Mouse (Mus musculus): ENCODE data around the gene Tmem50a.
A peak's percentile ranks its signal among the peaks of the same experiment; 100 is the strongest.
"Not testable (repeated sequence)": the region's sequence is repeated elsewhere in the genome, so short reads cannot be mapped to it uniquely, and the experiment has no call there.

Gene Tmem50a

GRCm38 (mm10) chr4:134923258-134924018 lies 8.6 kb upstream of the Tmem50a start, which contains the start of gene Rsrp1:
TSS of gene Rsrp1 (plus strand) at chr4:134923592.
- peak; percentile 99 for DNase-seq (ENCODE audit: low spot score in 2 of 2)

- DNase-seq (ENCODE audit: low spot score in 2 of 2): peak; percentile 81 to 82
Observed at GRCm38 (mm10) chr4:134922925-134923244, 8.1 kb upstream of the Tmem50a start.

DNA sequence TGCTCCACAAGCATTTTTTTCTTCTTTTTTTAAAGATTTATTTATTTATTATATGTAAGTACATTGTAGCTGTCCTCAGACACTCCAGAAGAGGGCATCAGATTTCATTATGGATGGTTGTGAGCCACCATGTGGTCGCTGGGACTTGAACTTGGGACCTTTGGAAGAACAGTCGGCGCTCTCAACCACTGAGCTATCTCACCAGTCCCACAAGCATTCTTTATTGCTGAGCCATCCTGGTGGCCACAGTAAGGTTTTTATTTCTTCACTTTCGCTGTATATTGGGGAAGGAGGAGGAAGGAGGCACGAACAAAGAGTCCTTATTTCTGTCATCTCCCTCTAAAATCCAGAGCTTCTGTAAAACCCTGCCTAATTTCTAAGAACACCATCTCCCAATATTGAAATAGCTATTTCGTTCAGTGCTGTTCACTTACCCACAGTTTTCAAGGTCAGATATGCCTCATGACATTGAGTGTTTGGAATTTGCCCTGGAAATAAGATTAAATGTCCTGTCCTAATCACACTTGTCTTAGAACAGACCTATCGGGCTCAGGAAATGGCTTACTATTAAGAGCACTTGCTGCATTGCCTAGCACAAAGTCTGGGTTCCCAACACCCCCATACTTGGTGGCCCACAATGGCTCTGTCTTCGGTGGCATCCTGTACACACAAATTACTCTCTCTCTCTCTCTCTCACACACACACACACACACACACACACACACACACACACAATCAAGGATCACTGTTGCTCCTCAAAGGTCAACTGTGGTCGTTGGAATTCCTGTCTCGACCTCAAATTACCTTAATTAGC lies 7.5 kb upstream of the Tmem50a start:
- DNase-seq (ENCODE audit: low spot score in 2 of 2): no peak

DNA sequence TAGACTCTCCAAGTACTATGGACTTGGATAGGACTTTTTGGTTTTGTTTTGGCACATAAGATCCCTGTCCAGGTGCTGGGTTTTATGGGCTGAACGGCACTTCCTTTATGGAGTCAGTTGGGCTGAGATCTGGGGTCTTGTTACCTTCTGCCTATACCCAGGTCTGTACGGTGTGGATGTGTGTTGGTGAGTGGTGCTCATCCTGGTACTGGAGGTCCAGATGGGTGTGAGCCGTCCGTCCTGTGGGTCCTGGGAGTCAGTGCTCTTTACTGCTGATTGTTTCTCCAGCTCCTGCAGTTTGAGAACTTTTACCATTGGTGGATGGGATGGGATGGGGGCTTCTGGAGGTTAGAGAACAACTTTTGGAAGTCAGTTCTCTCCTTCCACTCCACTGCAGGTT lies 6.9 kb upstream of the Tmem50a start:
- DNase-seq (ENCODE audit: low spot score in 2 of 2): no peak

GRCm38 (mm10) chr4:134920631-134921030 lies 5.8 kb upstream of the Tmem50a start:
- no peak for DNase-seq (ENCODE audit: low spot score in 2 of 2)

DNA sequence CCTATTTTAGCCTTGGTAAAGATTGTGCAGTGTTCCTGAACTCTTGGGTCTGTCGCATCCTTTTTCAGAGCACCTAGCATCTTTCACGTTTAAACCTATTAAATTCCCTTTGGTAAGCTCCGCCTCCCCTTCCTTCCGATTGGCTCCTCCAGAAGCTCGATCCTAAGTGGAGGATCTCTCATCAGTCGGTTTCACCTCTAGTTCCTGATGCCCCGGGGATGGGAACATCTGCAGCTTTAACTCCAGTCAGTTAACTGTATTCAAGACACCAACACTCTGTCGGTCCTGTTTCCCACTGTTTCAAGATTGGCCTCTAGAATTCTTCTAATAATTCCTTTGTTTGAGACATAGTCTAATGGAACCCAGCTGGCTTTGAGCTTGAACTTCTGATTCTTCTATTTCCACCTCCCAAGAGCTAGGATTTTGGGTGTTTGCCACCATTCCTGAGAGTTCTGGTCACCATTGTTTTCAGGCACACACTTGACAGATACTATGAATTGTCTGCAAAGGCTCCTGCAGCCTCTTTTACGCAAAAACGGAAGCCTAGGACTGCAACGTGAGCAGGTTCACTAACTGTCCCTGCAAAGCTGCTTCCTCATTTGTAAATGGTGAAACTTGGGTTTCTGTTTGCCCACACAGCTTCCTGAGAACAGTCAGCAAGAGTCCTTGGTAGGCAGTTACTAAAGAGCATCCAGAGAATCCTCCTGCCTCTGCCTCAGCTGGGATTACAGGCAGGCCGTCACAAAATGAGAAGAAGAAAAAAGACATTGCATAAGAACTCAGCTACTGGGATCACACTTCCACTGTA lies 5.1 kb upstream of the Tmem50a start:
- DNase-seq (ENCODE audit: low spot score in 2 of 2): peak in 1 of 2 experiments; percentile 54

DNA sequence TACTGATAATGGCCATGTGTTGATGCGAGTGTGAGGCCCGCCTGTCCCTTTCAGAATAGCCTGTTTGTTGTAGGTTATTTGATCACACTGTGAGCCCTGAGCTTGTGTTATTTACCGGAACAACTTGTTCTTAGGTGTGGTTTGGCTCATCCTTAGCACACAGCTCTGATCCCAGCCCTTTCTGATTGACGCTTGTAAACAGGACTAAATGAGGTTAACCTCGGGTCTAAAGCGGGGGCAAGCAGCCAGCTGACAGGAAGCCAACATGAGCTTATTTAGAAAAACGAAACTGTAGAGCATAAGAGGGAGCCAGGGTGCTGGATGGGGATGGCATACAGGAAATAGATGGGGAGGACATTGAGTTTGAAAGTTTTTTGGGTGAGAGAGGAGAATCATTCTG lies 3.6 kb upstream of the Tmem50a start:
- DNase-seq (ENCODE audit: low spot score in 2 of 2): peak; percentile 60

DNA sequence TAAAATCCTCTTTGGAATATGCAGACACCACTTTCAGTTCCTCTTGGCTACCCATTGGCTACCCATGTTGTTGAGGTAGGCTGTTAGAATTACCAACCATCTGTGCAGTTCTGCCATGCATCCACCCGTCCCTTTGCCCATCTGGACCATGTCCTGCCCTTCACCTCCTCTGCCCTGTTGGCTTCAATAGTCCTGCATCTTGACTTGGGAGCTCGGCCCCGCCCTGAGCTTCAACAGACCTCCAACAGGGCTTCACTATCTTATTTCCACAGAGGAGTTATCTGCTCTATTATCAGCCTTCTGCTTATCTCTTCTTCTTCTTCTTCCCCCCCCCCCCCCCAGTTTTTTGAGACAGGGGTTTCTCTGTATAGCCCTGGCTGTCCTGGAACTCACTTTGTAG lies 2.4 kb upstream of the Tmem50a start:
- no peak for DNase-seq (ENCODE audit: low spot score in 2 of 2)

DNA sequence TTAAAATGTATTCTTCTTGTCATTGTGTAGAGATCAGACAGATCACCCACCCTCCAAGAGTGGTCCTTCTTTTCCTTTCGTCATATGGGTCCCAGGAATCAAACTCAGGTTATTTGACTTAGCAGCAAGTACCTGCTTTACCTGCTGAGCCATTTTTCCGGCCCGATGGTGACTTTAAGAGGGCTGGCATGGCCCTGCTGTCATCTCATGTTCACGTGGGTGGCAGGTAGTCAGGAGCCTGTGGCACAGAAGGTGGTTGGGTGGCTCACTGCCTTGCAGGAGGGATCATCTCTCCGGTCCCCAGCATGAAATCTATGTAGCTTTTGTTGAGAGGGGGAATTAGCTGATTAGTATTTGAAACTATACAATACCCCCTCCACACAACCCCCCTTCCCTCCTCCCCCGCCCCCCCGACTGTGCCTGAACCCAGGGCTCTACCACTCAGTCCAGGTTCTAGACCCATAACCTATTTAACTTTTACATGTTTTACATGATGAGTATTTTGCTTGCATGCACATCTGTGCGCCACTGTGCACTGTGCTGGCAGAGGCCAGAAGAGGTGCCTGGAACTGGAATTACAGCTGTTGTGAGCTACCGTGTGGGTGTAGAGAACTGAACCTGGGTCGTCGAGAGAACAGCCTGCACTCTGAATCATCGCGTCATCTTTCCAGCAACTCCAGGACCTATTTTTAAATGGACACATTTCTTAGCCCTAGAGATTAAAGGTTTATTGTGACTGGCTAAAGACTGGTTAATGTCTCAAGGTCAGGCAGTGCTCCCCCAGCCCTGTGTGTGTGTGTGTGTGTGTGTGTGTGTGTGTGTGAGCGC lies 613 bp upstream of the Tmem50a start:
- DNase-seq (ENCODE audit: low spot score in 2 of 2): peak in 1 of 2 experiments; percentile 50

DNA sequence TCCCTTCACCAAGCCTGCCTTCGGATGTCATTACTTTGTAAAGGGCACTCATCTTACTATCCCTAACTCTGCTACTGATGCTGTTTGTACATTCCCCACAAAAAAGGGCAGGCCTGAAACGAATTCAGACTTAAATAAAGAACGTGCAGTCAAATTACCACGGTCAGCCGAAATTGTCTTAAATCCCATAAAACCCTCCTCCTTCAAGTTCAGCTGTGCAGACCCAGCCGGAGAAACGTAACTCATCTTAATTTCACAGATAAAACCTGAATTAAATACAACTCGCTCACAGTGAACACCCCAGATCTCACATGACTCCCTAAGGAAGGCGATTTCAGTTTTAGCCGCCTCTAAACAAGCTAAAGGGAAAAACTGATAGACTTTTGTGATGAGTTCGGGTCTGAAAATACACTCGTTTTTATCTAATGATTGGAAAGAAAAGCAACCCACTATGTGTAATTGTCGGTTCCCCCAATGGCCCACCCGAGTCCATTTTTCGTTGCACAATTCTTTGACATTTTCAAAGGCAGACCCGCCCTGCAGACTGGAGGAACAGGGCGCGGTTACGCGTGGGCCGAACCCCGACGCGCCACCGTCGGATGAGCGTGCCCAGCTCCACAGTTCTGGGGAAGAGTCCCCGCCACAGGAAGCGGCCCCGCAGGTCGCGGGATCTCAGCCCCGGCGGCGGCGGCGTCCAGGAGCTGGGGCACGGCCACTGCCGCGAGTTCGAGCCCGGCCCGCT lies 531 bp downstream of the Tmem50a start:
- peak in 1 of 2 experiments; percentile 67 for DNase-seq (ENCODE audit: low spot score in 2 of 2)

DNA sequence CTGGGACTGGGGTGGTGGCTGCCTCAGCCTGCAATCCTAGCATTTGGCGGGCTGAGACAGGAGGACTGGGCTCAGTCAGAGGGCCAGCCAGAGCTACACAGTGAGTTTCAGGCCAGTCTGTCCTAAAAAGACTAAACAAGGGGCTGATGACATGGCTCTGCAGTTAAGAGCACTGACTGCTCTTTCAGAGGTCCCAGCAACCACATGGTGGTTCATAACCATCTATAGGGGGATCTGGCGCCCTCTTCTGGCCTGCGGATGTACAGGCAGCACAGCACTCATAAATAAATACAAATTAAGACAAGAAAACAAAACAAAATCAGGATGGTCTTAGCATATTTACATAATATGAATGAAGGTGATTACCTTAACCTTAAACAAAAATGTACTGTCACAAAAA lies 1.4 kb downstream of the Tmem50a start:
- DNase-seq (ENCODE audit: low spot score in 2 of 2): peak; percentile 55 to 77

GRCm38 (mm10) chr4:134911406-134911805 lies 3.4 kb downstream of the Tmem50a start:
- not testable (repeated sequence) for DNase-seq (ENCODE audit: low spot score in 2 of 2)

- DNase-seq (ENCODE audit: low spot score in 2 of 2): no peak
Observed at GRCm38 (mm10) chr4:134903046-134903445, 11.8 kb downstream of the Tmem50a start.

- DNase-seq (ENCODE audit: low spot score in 2 of 2): no peak
Observed at GRCm38 (mm10) chr4:134901126-134901525, 13.7 kb downstream of the Tmem50a start.

DNA sequence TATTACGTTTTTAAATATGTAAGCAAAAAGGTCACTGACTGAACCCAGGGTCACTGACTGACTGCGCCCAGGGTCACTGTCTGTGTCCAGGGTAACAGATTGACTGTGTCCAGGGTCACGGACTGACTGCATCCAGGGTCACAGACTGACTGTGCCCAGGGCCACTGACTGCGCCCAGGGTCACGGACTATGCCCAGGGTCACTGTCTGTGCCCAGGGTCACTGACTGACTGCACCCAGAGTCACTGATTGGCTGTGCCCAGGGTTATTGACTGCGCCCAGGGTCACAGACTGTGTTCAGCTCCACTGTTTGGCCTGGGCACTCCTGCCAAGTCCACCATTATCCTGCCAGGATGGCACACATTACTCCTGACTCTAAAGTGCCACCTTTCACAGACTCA lies 17.6 kb downstream of the Tmem50a start:
- DNase-seq (ENCODE audit: low spot score in 2 of 2): no peak

DNA sequence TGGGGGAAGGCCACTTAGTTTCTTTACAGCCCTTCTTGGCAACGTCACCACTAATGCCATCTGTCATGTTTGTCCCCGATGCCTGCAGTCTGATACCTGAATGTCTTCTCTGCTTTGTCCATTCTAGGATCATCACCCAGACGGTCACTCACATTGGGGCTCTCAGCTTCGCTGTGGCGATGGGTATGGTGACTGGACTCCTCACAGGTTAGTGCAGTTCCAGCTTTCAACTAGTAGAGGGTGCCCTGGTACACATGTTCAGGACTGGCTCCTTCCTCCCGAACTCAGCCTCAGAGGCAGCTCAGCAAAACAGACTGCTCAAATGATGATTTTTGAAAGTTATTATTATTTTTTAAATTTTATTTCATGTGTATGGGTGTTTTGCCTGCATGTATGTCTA lies 22.7 kb downstream of the Tmem50a start:
- peak; percentile 67 to 77 for DNase-seq (ENCODE audit: low spot score in 2 of 2)

GRCm38 (mm10) chr4:134884364-134884763 lies 30.5 kb downstream of the Tmem50a start:
- no peak for DNase-seq (ENCODE audit: low spot score in 2 of 2)

DNA sequence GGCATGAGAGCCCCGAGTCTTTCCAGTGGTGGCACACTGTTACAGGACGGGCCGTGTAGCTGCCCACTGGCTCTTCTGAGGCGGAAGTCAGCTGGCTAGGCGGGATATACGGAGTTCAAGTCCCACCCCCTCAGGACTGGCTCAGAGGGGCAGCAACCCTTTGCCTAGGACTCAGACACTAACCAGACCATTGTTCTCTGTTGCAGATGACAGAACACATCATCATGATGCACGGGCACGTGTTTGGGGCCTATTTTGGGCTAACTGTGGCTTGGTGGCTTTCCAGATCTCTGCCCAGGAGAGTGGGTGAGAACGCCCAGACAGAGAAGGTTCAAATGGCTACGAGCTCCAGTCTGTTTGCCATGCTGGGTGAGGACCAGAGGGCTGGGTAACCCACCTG lies 31.0 kb downstream of the Tmem50a start:
- DNase-seq (ENCODE audit: low spot score in 2 of 2): no peak

GRCm38 (mm10) chr4:134883266-134883665 lies 31.6 kb downstream of the Tmem50a start:
- no peak for DNase-seq (ENCODE audit: low spot score in 2 of 2)

- DNase-seq (ENCODE audit: low spot score in 2 of 2): no peak
Observed at GRCm38 (mm10) chr4:134880041-134880440, 34.8 kb downstream of the Tmem50a start.
